Mouse (Mus musculus): Measurements from ENCODE around the gene Gm17555. TPM values are rescaled to one million over a fixed set of nuclear protein-coding genes. Genes with fewer than 3 reads are reported as not detected.

Gm17555 gene
- total RNA-seq, 1 experiment from 2014 or later: not detected

Other genes starting within 250 kb of the Gm17555 start
- not detected in 2 replicates for gene Fgf7, start 180.4 kb upstream of the Gm17555 start, total RNA-seq (2017)
- not detected in 2 replicates for gene Fam227b, start 63.1 kb upstream of the Gm17555 start, total RNA-seq (2017)
- gene Dtwd1, start 63.0 kb upstream of the Gm17555 start, total RNA-seq (2017): 16.4 and 18.9 TPM in 2 replicates